Mouse (Mus musculus) testis, adult 2 months (tissue): ENCODE measurements at regions not wholly inside any gene's neighbourhood (a gene's known extent, or its start where the extent isn't known, plus 50 kb on each side); places are given as distances from the start of the nearest gene placed in this dataset.

Experiments used
- CTCF ChIP-seq: fragments of 200-500 bp; IDR thresholded peaks from 2 replicates; pipeline ENCODE4 v1.5.1; 2012; ENCODE audit warnings: low read depth, mild to moderate bottlenecking, inconsistent platforms, low read length, moderate library complexity; ENCODE audit not compliant: control insufficient read depth, insufficient read depth, insufficient replicate concordance
- POLR2A ChIP-seq: fragments of 200-500 bp; IDR thresholded peaks from 2 replicates; pipeline ENCODE4 v1.6.1; 2012; ENCODE audit warnings: low read depth, mild to moderate bottlenecking, inconsistent platforms, low read length, moderate library complexity; ENCODE audit not compliant: control insufficient read depth

GRCm38 (mm10) chr13:42358588-42358987, 57.3 kb downstream of the Edn1 start:
- no peak for TF ChIP-seq POLR2A
- no peak for TF ChIP-seq CTCF
